ENCODE assay signal across 26 mouse cellular contexts in the genomic region with DNA sequence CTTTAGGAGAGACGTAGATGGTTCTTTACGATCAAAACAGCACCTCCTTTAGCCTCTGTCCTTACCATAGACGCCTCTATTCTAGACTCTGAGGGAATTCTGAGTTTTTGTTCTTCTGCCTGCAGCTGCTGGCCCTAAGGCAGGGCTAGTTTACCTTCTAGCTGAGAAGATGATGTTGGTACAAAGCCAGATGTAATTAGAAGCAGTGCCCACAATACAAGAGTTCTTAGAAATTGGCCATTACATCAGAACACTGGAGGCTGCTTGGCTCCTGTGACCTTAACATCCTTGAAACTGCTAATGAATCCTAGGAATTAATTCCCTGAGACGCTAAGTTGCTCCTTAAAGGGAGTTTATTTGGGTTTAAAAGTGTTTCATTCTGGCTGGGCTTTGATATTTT.
"Had no signal": no experiment of that assay in that cellular context is flagged by ENCODE, and none has a peak within 500 bp of the region (broad histone marks: within the 10 kb centered on the region; RNA-seq: fewer than 3 reads in every experiment).

No protein-coding gene starts in this region.

- H3K4me2 ChIP-seq: heart, embryonic 11.5 days; heart, embryonic 13.5 days; heart, embryonic 15.5 days; hindbrain, embryonic 13.5 days; hindbrain, embryonic 15.5 days; limb, embryonic 12.5 days; liver, embryonic 11.5 days; liver, embryonic 13.5 days; liver, embryonic 15.5 days had no signal

- H3K9me3 ChIP-seq: heart, embryonic 13.5 days; heart, embryonic 15.5 days; hindbrain, embryonic 13.5 days; hindbrain, embryonic 15.5 days; limb, embryonic 10.5 days; limb, embryonic 12.5 days; liver, embryonic 13.5 days; liver, embryonic 15.5 days had no signal

- H3K27ac ChIP-seq: gastrocnemius, adult 2 months; heart, embryonic 13.5 days; heart, embryonic 15.5 days; hindbrain, embryonic 13.5 days; hindbrain, embryonic 15.5 days; hindbrain, postnatal 0 days; layer of hippocampus, adult 2 months; left cerebral cortex, adult 2 months; limb, embryonic 10.5 days; limb, embryonic 12.5 days; liver, embryonic 13.5 days; liver, embryonic 15.5 days had no signal

- H3K36me3 ChIP-seq: heart, embryonic 15.5 days; hindbrain, embryonic 13.5 days; hindbrain, embryonic 15.5 days; limb, embryonic 10.5 days; limb, embryonic 12.5 days; liver, embryonic 13.5 days; liver, embryonic 15.5 days had no signal

- H3K4me1 ChIP-seq: hindbrain, embryonic 15.5 days; limb, embryonic 12.5 days; liver, embryonic 13.5 days had no signal

- H3K27me3 ChIP-seq: heart, embryonic 13.5 days; heart, embryonic 15.5 days; hindbrain, embryonic 13.5 days; hindbrain, embryonic 15.5 days; limb, embryonic 12.5 days; liver, embryonic 13.5 days; liver, embryonic 15.5 days had no signal

- DNase-seq: gastrocnemius, adult 2 months; gastrocnemius, postnatal 10 days; gastrocnemius, postnatal 25 days; heart, adult 18-20 months; heart, postnatal 14 days; heart, postnatal 36 days; kidney, adult 18-20 months; kidney, adult 8-10 months; kidney, postnatal 10 days; kidney, postnatal 25 days; kidney, postnatal 4 days; liver; liver, embryonic 13.5 days; liver, postnatal 0 days had no signal

- H3K4me3 ChIP-seq: gastrocnemius, adult 2 months; heart, embryonic 13.5 days; heart, embryonic 15.5 days; hindbrain, embryonic 13.5 days; hindbrain, embryonic 15.5 days; layer of hippocampus, adult 2 months; left cerebral cortex, adult 2 months; limb, embryonic 10.5 days; limb, embryonic 12.5 days; liver, embryonic 13.5 days; liver, embryonic 15.5 days had no signal

- H3K9ac ChIP-seq: heart, embryonic 13.5 days; heart, embryonic 15.5 days; hindbrain, embryonic 13.5 days; hindbrain, embryonic 15.5 days; limb, embryonic 12.5 days; liver, embryonic 13.5 days; liver, embryonic 15.5 days; liver, postnatal 0 days had no signal

- ATAC-seq: hindbrain, postnatal 0 days; liver, postnatal 0 days had no signal
